In genomic region chr11:98929503-98929902, GRCm38 (mm10) we compare ENCODE assay signal across 8 mouse cellular contexts. TPM values are rescaled to one million over a fixed set of nuclear protein-coding genes. Genes with fewer than 3 reads are reported as not detected.
A peak's percentile ranks its signal among the peaks of the same experiment; 100 is the strongest.
DNase-seq lines count a peak whose midpoint lies in the region; ATAC-seq and TF ChIP-seq lines count a peak whose summit lies in the region.

No protein-coding gene starts in this region.

- TF ChIP-seq EP300 in lung, postnatal 0 days (IDR thresholded peaks at IDR 0.05) = no peak

- H3K27me3 ChIP-seq in kidney, adult 2 months (replicated peaks; ENCODE audit: control insufficient read depth, insufficient read depth, low read length) = no peaks in the 10 kb centered on the region
- no peaks in the 10 kb centered on the region for H3K27me3 ChIP-seq in heart, embryonic 14.5 days (ENCODE audit: control insufficient read depth, insufficient read depth, low read length)
- H3K27me3 ChIP-seq in lung, postnatal 0 days (replicated peaks; ENCODE audit: insufficient read depth, low read length) = no peaks in the 10 kb centered on the region

- no peak overlapping the region for H3K4me3 ChIP-seq in kidney, adult 2 months (ENCODE audit: insufficient read depth, low read depth, low read length)
- peak overlapping the region; percentile 74 to 85 for H3K4me3 ChIP-seq in heart, embryonic 14.5 days (ENCODE audit: control insufficient read depth in 1 of 2, insufficient read depth in 1 of 2, low read depth in 1 of 2, low read length in 2 of 2)
- H3K4me3 ChIP-seq in lung, postnatal 0 days (ENCODE audit: low read depth, low read length) = no peak overlapping the region

- H3K4me1 ChIP-seq in kidney, adult 2 months (ENCODE audit: control insufficient read depth, insufficient read depth, low read length) = peaks cover 38% of the 10 kb centered on the region
- H3K4me1 ChIP-seq in heart, embryonic 14.5 days (ENCODE audit: control insufficient read depth in 2 of 2, insufficient read depth in 2 of 2, low read length in 2 of 2) = peaks cover 70 to 85% of the 10 kb centered on the region in 2 experiments
- H3K4me1 ChIP-seq in lung, postnatal 0 days (ENCODE audit: insufficient read depth, low read depth, low read length) = peaks cover 72% of the 10 kb centered on the region

- WGBS in kidney, adult 2 months = 18% methylated on average over 9 of the region's 9 CpGs
- WGBS in heart, embryonic 14.5 days = 0% methylated on average over 9 of the region's 9 CpGs
- 15% methylated on average over 9 of the region's 9 CpGs for WGBS in lung, postnatal 0 days

- peak overlapping the region; percentile 69 for H3K4me2 ChIP-seq in heart, embryonic 14.5 days (ENCODE audit: low read length)
- no peak overlapping the region for H3K4me2 ChIP-seq in lung, postnatal 0 days (replicated peaks; ENCODE audit: low read depth, low read length)

- H3K36me3 ChIP-seq in kidney, adult 2 months (ENCODE audit: control insufficient read depth, insufficient read depth, low read length) = no peaks in the 10 kb centered on the region
- H3K36me3 ChIP-seq in heart, embryonic 14.5 days (ENCODE audit: control insufficient read depth, insufficient read depth, low read length) = no peaks in the 10 kb centered on the region
- H3K36me3 ChIP-seq in lung, postnatal 0 days (ENCODE audit: insufficient read depth, low read length) = no peaks in the 10 kb centered on the region

- ATAC-seq in heart, embryonic 14.5 days (ENCODE audit: insufficient number of reproducible peaks, insufficient read depth, low FRiP score, low read depth) = no peak
- ATAC-seq in lung, postnatal 0 days = no peak

- peak overlapping the region; percentile 92 for H3K9ac ChIP-seq in heart, embryonic 14.5 days (ENCODE audit: low read length)
- H3K9ac ChIP-seq in lung, postnatal 0 days (replicated peaks; ENCODE audit: low read depth) = no peak overlapping the region

- H3K27ac ChIP-seq in kidney, adult 2 months (ENCODE audit: insufficient read depth, low read depth, low read length) = no peak overlapping the region
- H3K27ac ChIP-seq in heart, embryonic 14.5 days (replicated peaks in 1 of 2; ENCODE audit: control insufficient read depth in 1 of 2, insufficient read depth in 1 of 2, low read depth in 2 of 2, low read length in 2 of 2) = peak overlapping the region; percentile 97 to 100
- peak overlapping the region; percentile 62 for H3K27ac ChIP-seq in lung, postnatal 0 days (ENCODE audit: low read length)

- no peak for TF ChIP-seq CTCF in kidney, adult 2 months (conservative IDR thresholded peaks at IDR 0.05; ENCODE audit: insufficient read depth, insufficient read length, low read depth, low read length)
- TF ChIP-seq CTCF in lung, postnatal 0 days (IDR thresholded peaks at IDR 0.05) = no peak

- no peak for TF ChIP-seq POLR2A in kidney, adult 2 months (IDR thresholded peaks at IDR 0.05; ENCODE audit: low read depth, low read length)

- H3K9me3 ChIP-seq in heart, embryonic 14.5 days (ENCODE audit: control insufficient read depth, low read length) = no peaks in the 10 kb centered on the region
- H3K9me3 ChIP-seq in lung, postnatal 0 days (ENCODE audit: low read length) = no peaks in the 10 kb centered on the region

- intact Hi-C loops in left cerebral cortex, postnatal 14 days (cut with DNase I) = no loop called here

- DNase-seq in kidney, adult 9 months = peak; percentile 14
- no peak for DNase-seq in kidney, adult 2 months
- peak; percentile 75 for DNase-seq in cerebellum, adult 11 months
- no peak for DNase-seq in lung, postnatal 0 days (ENCODE audit: low spot score)
- no peak for DNase-seq in thymus, postnatal 36 days
- no peak for DNase-seq in left cerebral cortex, postnatal 14 days (ENCODE audit: low spot score in 2 of 2)
- no peak for DNase-seq in natural killer cell, adult 2 months (ENCODE audit: low spot score in 2 of 2)

RNA-seq across cellular contexts. Expression of gene Rara, which starts 1.9 kb away (rescaled TPM):
- polyA plus RNA-seq in kidney, adult 2 months (2012; rRNA removed) = 18.0 and 19.6 TPM in 2 replicates
- 31.4 and 33.4 TPM in 2 replicates for polyA plus RNA-seq in heart, embryonic 14.5 days (2014; fragmentation: Nextera tagmentation; extraction: Ambion mirVana)
- polyA plus RNA-seq in lung, postnatal 0 days (2015; fragmentation: Nextera tagmentation; extraction: Ambion mirVana) = 26.2 and 28.8 TPM in 2 replicates
- total RNA-seq in left cerebral cortex, postnatal 14 days (2021) = 10 to 100 TPM; 14.6 to 15.1 TPM

RNA-seq across cellular contexts. Expression of gene Cdc6, which starts 21.9 kb away (rescaled TPM):
- 0.11 and 0.14 TPM in 2 replicates for polyA plus RNA-seq in kidney, adult 2 months (2012; rRNA removed)
- 15.6 and 17.5 TPM in 2 replicates for polyA plus RNA-seq in heart, embryonic 14.5 days (2014; fragmentation: Nextera tagmentation; extraction: Ambion mirVana)
- polyA plus RNA-seq in lung, postnatal 0 days (2015; fragmentation: Nextera tagmentation; extraction: Ambion mirVana) = 2.5 and 2.6 TPM in 2 replicates
- under 1 TPM; 0.47 to 0.57 TPM for total RNA-seq in left cerebral cortex, postnatal 14 days (2021)

RNA-seq across cellular contexts. Expression of gene Gjd3, which starts 53.3 kb away (rescaled TPM):
- polyA plus RNA-seq in kidney, adult 2 months (2012; rRNA removed) = 0.34 and 0.57 TPM in 2 replicates
- polyA plus RNA-seq in heart, embryonic 14.5 days (2014; fragmentation: Nextera tagmentation; extraction: Ambion mirVana) = 1.00 and 2.3 TPM in 2 replicates
- polyA plus RNA-seq in lung, postnatal 0 days (2015; fragmentation: Nextera tagmentation; extraction: Ambion mirVana) = 0.56 and 1.0 TPM in 2 replicates
- 1 to 10 TPM; 2.8 to 3.1 TPM for total RNA-seq in left cerebral cortex, postnatal 14 days (2021)

Comparison
In these comparisons a context has a peak if more than half of its experiments do, and no peak if none do; other contexts are left out.
1. DNase-seq: peak in kidney, adult 9 months (single experiment) and cerebellum, adult 11 months (single experiment); none in kidney, adult 2 months (single experiment), lung, postnatal 0 days (single experiment), thymus, postnatal 36 days (0 of 2), left cerebral cortex, postnatal 14 days (0 of 2) and natural killer cell, adult 2 months (0 of 2).
2. H3K4me3 ChIP-seq: peak in heart, embryonic 14.5 days (2 of 2); none in kidney, adult 2 months (single experiment) and lung, postnatal 0 days (single experiment).